Mouse (Mus musculus): ENCODE results near the gene Gm2a. TPM values are rescaled to one million over a fixed set of nuclear protein-coding genes. Genes with fewer than 3 reads are reported as not detected.
A peak's percentile ranks its signal among the peaks of the same experiment; 100 is the strongest.
"Not testable (repeated sequence)": the region's sequence is repeated elsewhere in the genome, so short reads cannot be mapped to it uniquely, and the experiment has no call there.

The Gm2a gene
- polyA plus RNA-seq, 1 experiment from 2014 or later, result 11.1 TPM

- Histone ChIP-seq H3K9me3 (ENCODE audit: control insufficient read depth, low read length) (no peaks in the 10 kb centered on the region), H3K36me3 (ENCODE audit: control insufficient read depth, insufficient read depth, low read length) (no peaks in the 10 kb centered on the region), H3K27me3 (ENCODE audit: control insufficient read depth, insufficient read depth, low read length) (no peaks in the 10 kb centered on the region), H3K4me1 (replicated peaks; ENCODE audit: control insufficient read depth, insufficient read depth, low read length) (no peaks in the 10 kb centered on the region), H3K4me3 (ENCODE audit: low read depth, low read length) (no peak overlapping the region), H3K9ac (ENCODE audit: low read length) (no peak overlapping the region), H3K27ac (ENCODE audit: low read depth, low read length) (no peak overlapping the region), H3K4me2 (ENCODE audit: low read depth, low read length, severe bottlenecking) (no peak overlapping the region)
- DNase-seq (ENCODE audit: low spot score), result no peak
- WGBS, result 77% methylated on average over 4 of the region's 4 CpGs
- no peak for ATAC-seq (replicated peaks; ENCODE audit: low FRiP score)
Measured at GRCm38 (mm10) chr11:55084629-55085028, 13.3 kb upstream of the Gm2a start.

- H3K4me2 ChIP-seq (ENCODE audit: low read depth, low read length, severe bottlenecking), result no peak overlapping the region
- H3K27ac ChIP-seq (ENCODE audit: low read depth, low read length), result no peak overlapping the region
- no peaks in the 10 kb centered on the region for H3K9me3 ChIP-seq (ENCODE audit: control insufficient read depth, low read length)
- 56% methylated on average over 5 of the region's 5 CpGs for WGBS
- no peak overlapping the region for H3K4me3 ChIP-seq (ENCODE audit: low read depth, low read length)
- no peak overlapping the region for H3K9ac ChIP-seq (ENCODE audit: low read length)
- ATAC-seq (replicated peaks; ENCODE audit: low FRiP score), result no peak
- H3K36me3 ChIP-seq (ENCODE audit: control insufficient read depth, insufficient read depth, low read length), result no peaks in the 10 kb centered on the region
- no peaks in the 10 kb centered on the region for H3K4me1 ChIP-seq (replicated peaks; ENCODE audit: control insufficient read depth, insufficient read depth, low read length)
- no peaks in the 10 kb centered on the region for H3K27me3 ChIP-seq (ENCODE audit: control insufficient read depth, insufficient read depth, low read length)
- no peak for DNase-seq (ENCODE audit: low spot score)
Measured at GRCm38 (mm10) chr11:55085396-55085795, 12.5 kb upstream of the Gm2a start.

- no peak overlapping the region for H3K4me2 ChIP-seq (ENCODE audit: low read depth, low read length, severe bottlenecking)
- H3K4me1 ChIP-seq (replicated peaks; ENCODE audit: control insufficient read depth, insufficient read depth, low read length), result no peaks in the 10 kb centered on the region
- no peak overlapping the region for H3K4me3 ChIP-seq (ENCODE audit: low read depth, low read length)
- no peaks in the 10 kb centered on the region for H3K27me3 ChIP-seq (ENCODE audit: control insufficient read depth, insufficient read depth, low read length)
- 6% methylated on average over 10 of the region's 10 CpGs for WGBS
- DNase-seq (ENCODE audit: low spot score) (peak; percentile 89), ATAC-seq (replicated peaks; ENCODE audit: low FRiP score) (0 out of 2 replicates have a peak, but pooled peaks have one; percentile 51)
- no peak overlapping the region for H3K9ac ChIP-seq (ENCODE audit: low read length)
- H3K27ac ChIP-seq (ENCODE audit: low read depth, low read length), result no peak overlapping the region
- H3K36me3 ChIP-seq (ENCODE audit: control insufficient read depth, insufficient read depth, low read length), result no peaks in the 10 kb centered on the region
- no peaks in the 10 kb centered on the region for H3K9me3 ChIP-seq (ENCODE audit: control insufficient read depth, low read length)
Measured at GRCm38 (mm10) chr11:55087006-55087405, 10.9 kb upstream of the Gm2a start.

GRCm38 (mm10) chr11:55089892-55090291 is 8.0 kb upstream of the Gm2a start:
- Histone ChIP-seq H3K4me2 (ENCODE audit: low read depth, low read length, severe bottlenecking) (no peak overlapping the region), H3K9me3 (ENCODE audit: control insufficient read depth, low read length) (no peaks in the 10 kb centered on the region), H3K9ac (ENCODE audit: low read length) (no peak overlapping the region), H3K27me3 (ENCODE audit: control insufficient read depth, insufficient read depth, low read length) (no peaks in the 10 kb centered on the region), H3K36me3 (ENCODE audit: control insufficient read depth, insufficient read depth, low read length) (no peaks in the 10 kb centered on the region), H3K4me3 (ENCODE audit: low read depth, low read length) (no peak overlapping the region), H3K4me1 (replicated peaks; ENCODE audit: control insufficient read depth, insufficient read depth, low read length) (no peaks in the 10 kb centered on the region), H3K27ac (ENCODE audit: low read depth, low read length) (no peak overlapping the region)
- no peak for DNase-seq (ENCODE audit: low spot score)
- WGBS, result 74% methylated on average over 2 of the region's 2 CpGs
- no peak for ATAC-seq (replicated peaks; ENCODE audit: low FRiP score)

- DNase-seq (ENCODE audit: low spot score) (no peak), ATAC-seq (replicated peaks; ENCODE audit: low FRiP score) (no peak)
- Histone ChIP-seq H3K27ac (ENCODE audit: low read depth, low read length) (no peak overlapping the region), H3K9me3 (ENCODE audit: control insufficient read depth, low read length) (no peaks in the 10 kb centered on the region), H3K4me3 (ENCODE audit: low read depth, low read length) (no peak overlapping the region), H3K4me2 (ENCODE audit: low read depth, low read length, severe bottlenecking) (no peak overlapping the region), H3K9ac (ENCODE audit: low read length) (no peak overlapping the region), H3K36me3 (ENCODE audit: control insufficient read depth, insufficient read depth, low read length) (no peaks in the 10 kb centered on the region), H3K27me3 (ENCODE audit: control insufficient read depth, insufficient read depth, low read length) (no peaks in the 10 kb centered on the region), H3K4me1 (replicated peaks; ENCODE audit: control insufficient read depth, insufficient read depth, low read length) (no peaks in the 10 kb centered on the region)
- WGBS, result 90% methylated on average over 7 of the region's 7 CpGs
Measured at GRCm38 (mm10) chr11:55093096-55093495, 4.8 kb upstream of the Gm2a start.

GRCm38 (mm10) chr11:55096296-55096695 is 1.6 kb upstream of the Gm2a start:
- not testable (repeated sequence) for H3K27me3 ChIP-seq (ENCODE audit: control insufficient read depth, insufficient read depth, low read length); H3K27ac ChIP-seq (ENCODE audit: low read depth, low read length); H3K4me2 ChIP-seq (ENCODE audit: low read depth, low read length, severe bottlenecking); H3K9me3 ChIP-seq (ENCODE audit: control insufficient read depth, low read length); DNase-seq (ENCODE audit: low spot score); H3K4me1 ChIP-seq (replicated peaks; ENCODE audit: control insufficient read depth, insufficient read depth, low read length); H3K9ac ChIP-seq (ENCODE audit: low read length); H3K36me3 ChIP-seq (ENCODE audit: control insufficient read depth, insufficient read depth, low read length); ATAC-seq (replicated peaks; ENCODE audit: low FRiP score); H3K4me3 ChIP-seq (ENCODE audit: low read depth, low read length)
- WGBS, result 89% methylated on average over 4 of the region's 4 CpGs

- peak overlapping the region; percentile 50 for H3K4me3 ChIP-seq (ENCODE audit: low read depth, low read length)
- no peak overlapping the region for H3K27ac ChIP-seq (ENCODE audit: low read depth, low read length)
- H3K9ac ChIP-seq (ENCODE audit: low read length), result no peak overlapping the region
- peaks cover 4% of the 10 kb centered on the region; the same call in 1 of the 2 replicates for H3K4me1 ChIP-seq (replicated peaks; ENCODE audit: control insufficient read depth, insufficient read depth, low read length)
- no peak for DNase-seq (ENCODE audit: low spot score)
- no peaks in the 10 kb centered on the region for H3K36me3 ChIP-seq (ENCODE audit: control insufficient read depth, insufficient read depth, low read length)
- no peak for ATAC-seq (replicated peaks; ENCODE audit: low FRiP score)
- H3K27me3 ChIP-seq (ENCODE audit: control insufficient read depth, insufficient read depth, low read length), result no peaks in the 10 kb centered on the region
- H3K9me3 ChIP-seq (ENCODE audit: control insufficient read depth, low read length), result no peaks in the 10 kb centered on the region
- WGBS, result 41% methylated on average over 11 of the region's 11 CpGs
- peak overlapping the region; percentile 74 for H3K4me2 ChIP-seq (ENCODE audit: low read depth, low read length, severe bottlenecking)
Measured at GRCm38 (mm10) chr11:55096731-55097462, 1.0 kb upstream of the Gm2a start.

- no peak for ATAC-seq (replicated peaks; ENCODE audit: low FRiP score)
- Histone ChIP-seq H3K36me3 (ENCODE audit: control insufficient read depth, insufficient read depth, low read length) (no peaks in the 10 kb centered on the region), H3K9me3 (ENCODE audit: control insufficient read depth, low read length) (no peaks in the 10 kb centered on the region), H3K4me2 (ENCODE audit: low read depth, low read length, severe bottlenecking) (peak overlapping the region; percentile 74), H3K9ac (ENCODE audit: low read length) (peak overlapping the region; percentile 65), H3K27ac (ENCODE audit: low read depth, low read length) (no peak overlapping the region), H3K4me3 (ENCODE audit: low read depth, low read length) (peak overlapping the region; percentile 50), H3K27me3 (ENCODE audit: control insufficient read depth, insufficient read depth, low read length) (no peaks in the 10 kb centered on the region), H3K4me1 (replicated peaks; ENCODE audit: control insufficient read depth, insufficient read depth, low read length) (peaks cover 4% of the 10 kb centered on the region; the same call in 1 of the 2 replicates)
- 16% methylated on average over 24 of the region's 24 CpGs for WGBS
- no peak for DNase-seq (ENCODE audit: low spot score)
Measured at GRCm38 (mm10) chr11:55098189-55098915, 437 bp downstream of the Gm2a start.
